Mouse (Mus musculus): ENCODE results near the gene 4930426L09Rik.

4930426L09Rik gene

GRCm38 (mm10) chr2:19016839-19017238 is 18.7 kb downstream of the 4930426L09Rik start:
- no peak for DNase-seq (ENCODE audit: low spot score)

GRCm38 (mm10) chr2:19018034-19018433 is 19.9 kb downstream of the 4930426L09Rik start:
- no peak for DNase-seq (ENCODE audit: low spot score)

GRCm38 (mm10) chr2:19024807-19025206 is 26.7 kb downstream of the 4930426L09Rik start:
- DNase-seq (ENCODE audit: low spot score): no peak

GRCm38 (mm10) chr2:19037430-19037829 is 39.3 kb downstream of the 4930426L09Rik start:
- DNase-seq (ENCODE audit: low spot score): no peak

GRCm38 (mm10) chr2:19037907-19038570 is 39.9 kb downstream of the 4930426L09Rik start:
- no peak for DNase-seq (ENCODE audit: low spot score)

GRCm38 (mm10) chr2:19048225-19048624 is 50.1 kb downstream of the 4930426L09Rik start:
- no peak for DNase-seq (ENCODE audit: low spot score)

GRCm38 (mm10) chr2:19049341-19049740 is 51.2 kb downstream of the 4930426L09Rik start:
- DNase-seq (ENCODE audit: low spot score): no peak
